Mouse (Mus musculus) left cerebral cortex, adult 11 months (tissue): Measurements from ENCODE around the gene Fbln5.

Source experiments
- DNase-seq: peaks from one replicate; pipeline ENCODE4 v3.0.0; 2022; ENCODE audit warnings: low spot score

Fbln5 gene

GRCm38 (mm10) chr12:101810515-101810914, 8.3 kb downstream of the Fbln5 start:
- DNase-seq: no peak

DNA sequence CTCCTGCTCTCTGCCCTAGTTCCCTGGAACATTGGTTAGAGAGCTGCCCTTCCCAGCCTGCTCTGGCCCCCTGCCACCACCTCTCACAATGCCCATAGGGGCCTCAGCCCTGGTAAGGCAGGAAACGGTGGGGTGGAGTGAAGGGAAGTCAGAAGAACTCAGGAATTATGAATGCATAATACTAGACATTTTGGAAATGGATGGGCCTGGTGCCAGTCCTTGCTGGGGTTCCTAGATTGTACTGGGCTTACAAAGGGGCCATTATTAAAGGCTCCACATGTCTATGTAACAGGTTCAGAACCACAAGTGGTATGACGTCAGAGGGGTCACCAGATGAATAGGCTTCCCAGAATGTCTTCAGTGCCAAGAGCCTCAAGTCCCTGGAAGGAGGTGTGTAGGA, 11.5 kb downstream of the Fbln5 start:
- DNase-seq: no peak

DNA sequence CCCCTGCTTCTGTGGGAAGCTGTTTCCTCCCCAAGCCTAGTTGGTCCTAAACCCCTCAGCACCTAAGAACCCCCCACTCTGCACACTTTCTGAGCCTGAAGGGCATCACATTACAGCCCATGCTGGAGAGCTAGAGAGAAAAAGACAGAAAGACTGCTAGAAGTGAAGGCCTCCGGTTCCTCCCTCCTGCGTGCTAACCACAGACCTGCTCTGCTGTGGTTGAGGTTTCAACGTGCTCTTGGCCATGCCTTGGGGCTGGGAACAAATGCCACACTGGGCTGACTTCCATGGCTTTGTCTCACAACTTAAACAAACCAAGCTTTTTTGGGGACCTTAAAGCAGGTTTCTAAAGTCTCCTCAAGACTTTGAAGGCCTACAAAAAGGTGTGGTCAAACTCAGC, 16.4 kb downstream of the Fbln5 start:
- no peak for DNase-seq

- DNase-seq: no peak
Measured at GRCm38 (mm10) chr12:101801744-101802143, 17.1 kb downstream of the Fbln5 start.

DNA sequence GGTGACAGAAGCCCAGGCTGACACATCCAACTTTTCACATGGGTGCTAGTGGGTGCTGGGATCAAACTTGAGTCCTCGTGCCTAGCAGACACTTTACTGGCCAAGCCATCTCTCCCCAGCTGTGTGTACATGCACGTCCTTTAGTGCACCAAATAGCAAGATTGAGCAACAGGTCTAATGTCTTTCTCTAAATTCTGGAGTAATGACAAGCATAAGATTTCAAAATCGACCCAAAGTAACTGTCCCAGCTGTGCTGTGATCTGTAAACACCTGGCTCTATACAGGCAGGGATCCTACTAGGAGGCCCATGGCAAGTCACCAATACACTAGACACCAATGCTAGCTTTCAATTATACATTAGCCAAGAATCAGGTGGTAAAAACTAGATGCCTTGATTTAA, 17.8 kb downstream of the Fbln5 start:
- no peak for DNase-seq

- no peak for DNase-seq
Measured at GRCm38 (mm10) chr12:101798189-101798922, 20.5 kb downstream of the Fbln5 start.

GRCm38 (mm10) chr12:101794458-101794857, 24.4 kb downstream of the Fbln5 start:
- no peak for DNase-seq

GRCm38 (mm10) chr12:101793221-101793621, 25.6 kb downstream of the Fbln5 start:
- DNase-seq: no peak

GRCm38 (mm10) chr12:101792684-101793083, 26.2 kb downstream of the Fbln5 start:
- no peak for DNase-seq

- DNase-seq: no peak
Measured at GRCm38 (mm10) chr12:101789767-101790166, 29.1 kb downstream of the Fbln5 start.

- DNase-seq: no peak
Measured at GRCm38 (mm10) chr12:101789250-101789649, 29.6 kb downstream of the Fbln5 start.

DNA sequence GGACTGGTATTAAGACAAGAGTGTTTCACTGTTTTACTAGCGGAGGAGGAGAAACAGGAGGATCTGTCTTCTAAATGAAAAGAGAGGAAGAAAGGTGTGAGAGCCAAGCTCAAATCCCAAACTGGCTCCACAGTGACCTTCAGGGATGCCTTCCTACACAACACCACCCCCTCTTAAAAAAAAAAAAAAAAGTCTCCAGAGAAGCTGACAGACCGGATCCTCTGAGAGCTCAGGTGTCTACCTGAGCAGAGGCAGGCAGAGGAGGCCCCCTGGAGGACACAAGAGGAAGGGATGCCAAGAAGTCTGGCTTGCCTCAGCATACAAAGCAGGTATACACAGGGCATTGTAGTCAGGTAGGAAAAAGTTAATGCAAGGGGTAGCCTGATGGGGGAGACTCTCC, 36.1 kb downstream of the Fbln5 start:
- DNase-seq: no peak

- DNase-seq: no peak
Measured at GRCm38 (mm10) chr12:101780915-101781314, 37.9 kb downstream of the Fbln5 start.

- DNase-seq: no peak
Measured at GRCm38 (mm10) chr12:101777613-101778325, 41.1 kb downstream of the Fbln5 start.

DNA sequence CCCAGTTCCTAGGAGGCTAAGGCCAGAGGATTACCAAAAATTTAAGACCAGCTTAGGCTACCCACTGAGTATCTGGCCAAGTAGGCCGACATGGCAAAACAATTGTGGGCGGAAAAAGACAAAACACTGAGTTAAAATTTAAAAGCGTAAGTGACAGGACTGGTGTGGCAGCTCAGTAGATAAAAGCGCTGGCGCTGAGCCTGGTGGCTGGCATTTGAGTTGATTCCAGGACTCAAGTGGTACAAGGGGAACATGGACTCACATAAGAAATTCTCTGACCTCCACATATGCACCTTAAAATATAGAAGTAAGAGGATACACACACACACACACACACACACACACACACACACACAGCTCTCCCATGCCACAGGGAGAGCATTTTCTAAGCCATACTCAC, 42.5 kb downstream of the Fbln5 start:
- no peak for DNase-seq

DNA sequence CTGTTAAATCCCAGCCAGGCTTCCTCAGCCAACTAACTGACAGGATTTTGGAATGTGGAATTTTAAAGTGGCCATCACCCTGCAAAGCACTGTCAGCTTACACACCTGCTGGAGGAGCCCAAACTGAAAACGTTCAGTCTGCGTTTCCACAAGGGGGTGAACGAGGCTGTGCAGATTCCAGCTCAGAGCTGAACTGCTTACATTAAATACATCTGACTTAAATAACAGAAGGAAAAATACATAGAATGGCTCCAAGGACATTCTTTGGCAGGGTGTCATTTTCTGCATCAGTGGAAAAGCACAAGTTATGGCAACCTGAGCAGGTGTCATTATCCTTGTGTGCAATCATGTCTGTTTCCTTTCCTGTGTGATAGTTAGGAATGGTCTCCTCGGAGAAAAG, 44.7 kb downstream of the Fbln5 start:
- no peak for DNase-seq

GRCm38 (mm10) chr12:101772962-101773361, 45.9 kb downstream of the Fbln5 start:
- DNase-seq: no peak

- DNase-seq: no peak
Measured at GRCm38 (mm10) chr12:101770283-101771015, 48.4 kb downstream of the Fbln5 start.

- DNase-seq: no peak
Measured at GRCm38 (mm10) chr12:101767306-101768053, 51.4 kb downstream of the Fbln5 start.

- DNase-seq: no peak
Measured at GRCm38 (mm10) chr12:101766228-101766852, 52.5 kb downstream of the Fbln5 start.

DNA sequence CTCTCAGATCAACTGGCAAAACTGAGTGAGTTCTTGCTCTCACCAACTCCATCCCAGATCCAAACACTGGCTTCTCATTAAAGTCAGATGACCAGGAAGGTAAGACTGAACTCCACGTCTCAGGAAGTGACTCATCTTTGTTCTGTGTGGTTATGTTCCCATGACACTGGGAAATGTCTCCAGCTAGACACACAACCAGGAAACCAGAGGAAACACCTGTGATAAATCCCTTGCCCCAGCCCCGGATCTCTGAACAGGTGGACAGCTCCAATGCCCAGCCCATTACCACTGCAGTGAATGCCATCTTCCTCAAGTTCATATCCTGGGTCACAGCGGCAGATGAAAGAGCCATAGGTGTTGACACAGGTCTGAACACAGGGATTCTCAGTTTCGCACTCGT, 54.0 kb downstream of the Fbln5 start:
- no peak for DNase-seq

- DNase-seq: no peak
Measured at GRCm38 (mm10) chr12:101763065-101763464, 55.8 kb downstream of the Fbln5 start.
